Mouse (Mus musculus) right cerebral cortex, postnatal 4 days (tissue): ENCODE measurements at regions not wholly inside any gene's neighbourhood (a gene's known extent, or its start where the extent isn't known, plus 50 kb on each side); places are given as distances from the start of the nearest gene placed in this dataset.

Source experiments
- DNase-seq: peaks from one replicate; pipeline ENCODE4 v3.0.0-alpha.2; 2022

GRCm38 (mm10) chr1:42351884-42352283, 343.7 kb upstream of the Pou3f3 start:
- DNase-seq: no peak

GRCm38 (mm10) chr1:42352389-42352788, 343.2 kb upstream of the Pou3f3 start:
- DNase-seq: no peak

- peak; percentile 21 for DNase-seq
Observed at GRCm38 (mm10) chr1:42353096-42353495, 342.5 kb upstream of the Pou3f3 start.

- no peak for DNase-seq
Observed at GRCm38 (mm10) chr1:42354020-42354419, 341.5 kb upstream of the Pou3f3 start.

GRCm38 (mm10) chr1:42362438-42362837, 333.1 kb upstream of the Pou3f3 start:
- DNase-seq: no peak

- no peak for DNase-seq
Observed at GRCm38 (mm10) chr1:42365648-42366324, 329.8 kb upstream of the Pou3f3 start.

- no peak for DNase-seq
Observed at GRCm38 (mm10) chr1:42387919-42388684, 307.5 kb upstream of the Pou3f3 start.

- DNase-seq: no peak
Observed at GRCm38 (mm10) chr1:42388740-42389139, 306.8 kb upstream of the Pou3f3 start.

GRCm38 (mm10) chr1:42395651-42396260, 299.8 kb upstream of the Pou3f3 start:
- no peak for DNase-seq

- no peak for DNase-seq
Observed at GRCm38 (mm10) chr1:42398461-42399154, 297.0 kb upstream of the Pou3f3 start.

- no peak for DNase-seq
Observed at GRCm38 (mm10) chr1:42415817-42416538, 279.6 kb upstream of the Pou3f3 start.

GRCm38 (mm10) chr1:42416539-42417218, 278.9 kb upstream of the Pou3f3 start:
- no peak for DNase-seq

GRCm38 (mm10) chr1:42417815-42418214, 277.8 kb upstream of the Pou3f3 start:
- DNase-seq: no peak

- no peak for DNase-seq
Observed at GRCm38 (mm10) chr1:42418233-42418632, 277.3 kb upstream of the Pou3f3 start.

- DNase-seq: no peak
Observed at GRCm38 (mm10) chr1:42436366-42436998, 259.1 kb upstream of the Pou3f3 start.

- DNase-seq: no peak
Observed at GRCm38 (mm10) chr1:42468365-42468764, 227.2 kb upstream of the Pou3f3 start.

- DNase-seq: no peak
Observed at GRCm38 (mm10) chr1:42471846-42472494, 223.6 kb upstream of the Pou3f3 start.

- no peak for DNase-seq
Observed at GRCm38 (mm10) chr1:42472495-42473230, 222.9 kb upstream of the Pou3f3 start.

- no peak for DNase-seq
Observed at GRCm38 (mm10) chr1:42474197-42474596, 221.4 kb upstream of the Pou3f3 start.

- DNase-seq: no peak
Observed at GRCm38 (mm10) chr1:42474831-42475230, 220.7 kb upstream of the Pou3f3 start.
